Mouse (Mus musculus): ENCODE data around the gene Col6a4.

The Col6a4 gene

DNA sequence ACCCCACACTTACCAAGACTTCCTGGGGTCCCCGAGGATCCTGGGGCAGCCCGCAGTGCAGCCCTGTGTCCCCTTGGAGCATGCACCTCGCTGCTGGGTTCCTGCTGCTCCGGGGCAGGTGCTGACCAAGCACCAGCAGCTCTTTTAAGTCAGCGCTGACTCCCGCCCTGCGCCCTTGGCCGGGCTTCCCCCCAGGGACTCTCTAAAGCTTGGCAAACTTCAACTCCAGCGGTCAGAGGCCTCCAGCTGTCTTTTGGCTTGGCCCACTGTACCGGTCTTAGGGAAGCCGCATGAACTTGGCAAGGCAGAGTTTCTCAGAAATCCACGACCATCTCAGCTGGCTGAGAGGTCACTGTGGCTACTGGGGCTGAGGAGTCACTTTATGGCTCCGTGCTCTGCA, 136.1 kb downstream of the Col6a4 start, which contains the start of gene Col6a5:
Gene Col6a5 (minus strand): TSS at position 111 of the 400 bp plus-strand sequence.
- DNase-seq (ENCODE audit: low read depth, low spot score), result no peak

DNA sequence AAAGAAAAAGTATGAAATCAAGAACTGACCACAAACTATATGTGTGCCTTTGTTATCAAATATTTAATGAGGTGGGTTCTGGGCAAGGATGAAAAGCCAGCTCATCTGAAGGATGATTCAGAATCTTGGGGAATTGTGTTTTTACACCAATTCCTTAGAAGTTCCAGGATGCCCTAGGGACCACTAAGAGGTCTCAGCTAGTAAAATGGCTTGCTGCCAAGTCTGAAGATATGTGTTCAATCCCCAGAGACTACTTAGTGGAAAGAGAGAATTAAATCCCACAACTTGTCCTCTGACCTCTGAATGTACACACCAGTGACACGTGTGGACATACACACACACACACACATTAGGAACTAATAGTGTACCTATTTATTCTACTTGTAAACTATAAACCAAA, 137.5 kb downstream of the Col6a4 start:
- DNase-seq (ENCODE audit: low read depth, low spot score), result no peak

GRCm38 (mm10) chr9:105949755-105950154, 146.8 kb downstream of the Col6a4 start:
- no peak for DNase-seq (ENCODE audit: low read depth, low spot score)

DNA sequence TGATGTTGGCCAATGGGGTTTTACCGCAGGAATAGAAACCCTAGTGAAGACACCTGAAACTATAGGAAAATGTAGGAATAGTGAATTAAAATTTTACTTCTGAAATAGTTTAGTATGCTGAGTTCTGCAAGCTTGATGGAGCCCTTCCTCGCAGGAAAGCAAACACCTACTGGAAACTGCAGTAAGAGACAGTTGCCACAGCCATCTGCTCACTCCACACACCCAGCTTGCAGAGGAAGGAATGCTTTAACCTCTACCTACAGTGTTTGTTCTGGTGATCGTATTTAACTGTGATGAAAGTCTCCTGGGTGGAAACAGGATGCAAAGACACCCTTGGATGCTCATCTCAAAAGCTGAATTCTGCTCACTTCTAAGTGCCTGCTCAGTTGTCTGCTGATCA, 149.0 kb downstream of the Col6a4 start:
- DNase-seq (ENCODE audit: low read depth, low spot score), result no peak

Measured in embryo, embryonic 11.5 days (tissue).